Mouse (Mus musculus) forebrain, embryonic 16.5 days (tissue): ENCODE data around the gene Ccdc191. TPM values are rescaled to one million over a fixed set of nuclear protein-coding genes. Genes with fewer than 3 reads are reported as not detected.
A peak's percentile ranks its signal among the peaks of the same experiment; 100 is the strongest.

ENCODE experiments used
- ATAC-seq: fragments of 200-750 bp; cut with Nextera tagmentation; 2 replicates; pipeline ENCODE4 v1.8.0; 2017; ENCODE audit warnings: mild to moderate bottlenecking, moderate library complexity
- H3K27ac ChIP-seq: fragments of 300-500 bp; sonication (generic); 2 replicates; pipeline ENCODE4 v1.5.1; 2014; ENCODE audit warnings: low read length, control low read depth
- H3K27me3 ChIP-seq: fragments of 300-500 bp; sonication (generic); replicated peaks from 2 replicates; pipeline ENCODE4 v1.6.1; 2014; ENCODE audit warnings: low read length; ENCODE audit not compliant: control insufficient read depth, insufficient read depth
- H3K36me3 ChIP-seq: fragments of 300-500 bp; sonication (generic); 2 replicates; pipeline ENCODE4 v1.6.1; 2014; ENCODE audit not compliant: control insufficient read depth, insufficient read depth
- H3K4me1 ChIP-seq: fragments of 300-500 bp; sonication (generic); replicated peaks from 2 replicates; pipeline ENCODE4 v1.6.1; 2014; ENCODE audit warnings: low read length; ENCODE audit not compliant: control insufficient read depth, insufficient read depth
- H3K4me2 ChIP-seq: fragments of 300-500 bp; sonication (generic); 2 replicates; pipeline ENCODE4 v1.6.1; 2014; ENCODE audit warnings: mild to moderate bottlenecking, low read length, control low read depth
- H3K4me3 ChIP-seq: fragments of 300-500 bp; sonication (generic); replicated peaks from 2 replicates; pipeline ENCODE4 v1.5.1; 2014; ENCODE audit warnings: mild to moderate bottlenecking, low read length, control low read depth
- H3K9ac ChIP-seq: fragments of 300-500 bp; sonication (generic); replicated peaks from 2 replicates; pipeline ENCODE4 v1.6.1; 2014; ENCODE audit warnings: low read depth, low read length, control low read depth
- H3K9me3 ChIP-seq: fragments of 300-500 bp; sonication (generic); 2 replicates; pipeline ENCODE4 v1.6.1; 2016; ENCODE audit warnings: low read length; ENCODE audit not compliant: control insufficient read depth
- WGBS: fragments of 180-500 bp; shearing (Covaris S2); extraction: QIAGEN DNeasy Blood & Tissue Kit; methylation state at CpG from one replicate; pipeline ENCODE4 v1.1.7; 2014; 5-methylcytosine and 5-hydroxymethylcytosine counted together
- polyA plus RNA-seq: library from polyadenylated mRNA; unstranded; fragments of >200 nt; fragmentation: Nextera tagmentation; extraction: Ambion mirVana; gene quantifications from 2 replicates; pipeline ENCODE4 v1.2.1, GENCODE M21; 2015

Gene Ccdc191
- 8.3 and 9.3 TPM in 2 replicates for polyA plus RNA-seq

DNA sequence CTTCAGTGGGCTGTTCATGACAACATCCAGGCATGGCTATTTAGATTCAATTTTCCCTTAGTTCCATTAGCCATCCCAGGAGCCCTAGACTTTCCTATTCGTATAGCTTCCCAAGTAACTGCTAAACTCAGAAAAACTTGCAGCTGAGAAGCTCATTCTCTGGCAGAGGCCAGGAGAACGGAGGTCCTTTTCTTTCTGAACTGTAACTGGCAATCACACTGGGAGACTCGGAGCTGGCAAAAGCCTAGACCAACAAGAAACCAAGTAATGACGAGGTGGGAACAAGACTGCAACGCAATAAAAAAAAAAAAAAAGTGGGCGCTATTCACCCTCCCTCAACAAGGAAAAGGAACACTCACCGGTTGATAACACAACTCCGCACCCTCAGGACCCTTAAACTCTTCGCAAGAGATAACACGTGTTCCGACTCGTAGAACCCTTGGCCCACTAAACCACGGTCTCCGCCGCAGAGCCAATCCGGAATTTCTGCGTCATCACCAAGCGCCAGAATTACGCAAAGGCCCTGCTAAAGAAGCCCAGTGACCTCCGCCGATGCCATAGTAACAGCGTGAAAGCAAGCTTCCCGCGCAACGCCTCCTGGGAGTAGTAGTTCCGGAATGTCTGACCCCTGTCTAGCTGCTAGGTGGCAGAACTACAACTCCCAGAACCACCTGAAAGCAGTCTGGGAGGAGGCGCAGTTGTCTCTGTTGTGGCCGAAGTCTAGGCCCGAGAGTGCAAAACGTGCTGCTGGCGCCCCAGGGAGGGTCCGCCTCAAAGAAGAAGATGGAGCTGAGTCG lies at the start of gene Ccdc191:
Ccdc191 (plus strand) TSS at position 593 of the 797 bp plus-strand sequence.
- Histone ChIP-seq H3K4me2 (peak within 1 kb of the TSS; percentile 92), H3K36me3 (no peaks in the 10 kb centered on the region), H3K4me3 (peak within 1 kb of the TSS; percentile 53), H3K9me3 (no peaks in the 10 kb centered on the region), H3K27ac (peak within 1 kb of the TSS; percentile 54), H3K27me3 (no peaks in the 10 kb centered on the region), H3K4me1 (peaks cover 7% of the 10 kb centered on the region), H3K9ac (peak within 1 kb of the TSS; percentile 74)
- WGBS, result under 1% methylated on average over 32 of the region's 33 CpGs
- ATAC-seq, result peak; percentile 100

DNA sequence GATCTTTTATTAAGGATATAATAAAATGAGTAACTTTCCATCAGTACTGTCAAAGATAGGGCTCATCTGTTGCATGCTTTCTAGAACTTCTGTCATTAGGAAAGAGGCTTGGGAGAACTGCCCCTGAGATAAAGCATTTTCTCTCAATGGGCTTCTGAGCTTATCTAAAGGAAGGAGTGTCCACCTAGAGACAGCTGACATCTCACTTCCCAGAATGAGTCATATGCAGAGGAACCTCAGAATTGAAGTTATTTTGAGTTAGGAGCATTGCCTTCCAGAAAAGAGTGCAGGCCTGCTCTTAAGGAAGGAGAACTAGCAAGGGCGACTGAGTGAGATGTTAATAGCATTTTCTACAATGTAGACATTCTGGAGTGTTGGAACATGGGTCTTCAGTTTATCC lies 48.4 kb upstream of the Ccdc191 start:
- WGBS, result 93% methylated on average over 1 of the region's 1 CpGs
- Histone ChIP-seq H3K4me2 (no peak overlapping the region), H3K9ac (no peak overlapping the region), H3K9me3 (no peaks in the 10 kb centered on the region), H3K4me3 (no peak overlapping the region), H3K27ac (no peak overlapping the region), H3K27me3 (no peaks in the 10 kb centered on the region), H3K36me3 (no peaks in the 10 kb centered on the region), H3K4me1 (no peaks in the 10 kb centered on the region)
- no peak for ATAC-seq

DNA sequence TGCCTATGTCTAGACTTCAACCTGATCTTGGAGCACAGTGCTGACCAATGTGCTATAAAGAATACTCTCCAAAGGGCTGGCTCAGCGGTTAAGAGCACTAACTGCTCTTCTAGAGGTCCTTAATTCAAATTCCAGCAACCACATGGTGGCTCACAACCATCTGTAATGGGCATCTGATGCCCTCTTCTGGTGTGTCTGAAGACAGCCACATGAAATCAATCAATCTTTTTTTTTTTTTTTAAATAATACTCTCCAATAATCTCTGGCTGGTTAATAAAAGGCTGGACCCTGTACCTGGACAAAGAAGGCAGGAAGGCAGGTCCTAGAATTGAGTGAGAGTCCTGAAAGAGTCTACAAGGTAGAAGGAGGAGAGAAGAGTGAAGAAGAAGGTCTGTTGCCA lies 39.8 kb upstream of the Ccdc191 start:
- no peak overlapping the region for H3K4me3 ChIP-seq
- no peak overlapping the region for H3K9ac ChIP-seq
- H3K27me3 ChIP-seq, result no peaks in the 10 kb centered on the region
- no peak overlapping the region for H3K4me2 ChIP-seq
- 68% methylated on average over 1 of the region's 1 CpGs for WGBS
- no peak overlapping the region for H3K27ac ChIP-seq
- no peak for ATAC-seq
- H3K36me3 ChIP-seq, result no peaks in the 10 kb centered on the region
- no peaks in the 10 kb centered on the region for H3K9me3 ChIP-seq
- H3K4me1 ChIP-seq, result no peaks in the 10 kb centered on the region

DNA sequence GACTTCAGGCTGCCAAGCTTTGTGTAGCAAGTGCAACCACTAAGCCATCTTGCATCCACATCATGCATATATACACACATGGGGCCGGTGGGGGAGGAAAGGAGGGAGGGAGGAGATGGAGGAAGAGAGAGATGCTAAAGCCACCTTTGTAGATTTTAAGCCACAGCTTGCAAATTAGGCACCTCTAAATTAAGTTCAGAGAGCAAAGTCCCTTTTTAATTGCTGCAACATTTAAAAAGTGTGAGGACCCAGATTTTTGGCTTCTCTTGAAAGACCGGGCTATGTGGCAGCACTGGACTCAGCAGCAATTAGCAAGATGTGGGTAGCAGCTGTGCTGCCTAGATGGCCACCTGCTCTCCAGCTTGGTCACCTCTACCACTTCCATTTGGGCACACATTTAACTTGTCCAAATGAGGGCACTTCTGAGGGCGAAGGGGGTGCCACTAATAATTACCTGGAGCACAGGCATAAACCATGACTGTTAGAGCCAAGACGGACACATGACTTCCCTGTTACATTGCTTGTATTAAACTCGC lies 30.6 kb upstream of the Ccdc191 start:
- Histone ChIP-seq H3K4me3 (no peak overlapping the region), H3K4me2 (no peak overlapping the region), H3K9ac (no peak overlapping the region), H3K36me3 (peaks cover 8% of the 10 kb centered on the region), H3K27me3 (no peaks in the 10 kb centered on the region), H3K9me3 (no peaks in the 10 kb centered on the region), H3K27ac (no peak overlapping the region), H3K4me1 (no peaks in the 10 kb centered on the region)
- peak; percentile 61; the same call in 1 of the 2 replicates for ATAC-seq
- 72% methylated on average over 5 of the region's 5 CpGs for WGBS

DNA sequence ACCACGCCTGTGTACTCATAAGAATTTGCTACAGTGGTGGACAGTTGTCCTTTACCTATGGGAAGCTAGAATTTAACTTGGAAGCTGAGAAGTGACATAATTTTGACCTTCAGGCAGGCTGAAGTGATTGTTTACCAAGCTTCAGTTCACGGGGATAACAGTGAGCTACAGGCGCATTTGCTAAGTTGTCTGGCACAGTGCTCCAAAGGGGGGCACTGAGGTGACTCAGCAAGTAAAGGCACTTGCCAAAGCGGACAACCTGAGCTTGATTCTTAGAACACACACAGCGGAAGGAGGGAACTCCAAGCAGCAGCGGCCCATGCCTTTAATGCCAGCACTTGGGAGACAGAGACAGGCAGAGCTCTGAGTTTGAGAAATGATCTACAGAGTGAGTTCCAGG lies 29.0 kb upstream of the Ccdc191 start:
- Histone ChIP-seq H3K36me3 (peaks cover 8% of the 10 kb centered on the region), H3K4me3 (no peak overlapping the region), H3K4me2 (no peak overlapping the region), H3K27me3 (no peaks in the 10 kb centered on the region), H3K9ac (no peak overlapping the region), H3K4me1 (no peaks in the 10 kb centered on the region), H3K27ac (no peak overlapping the region), H3K9me3 (no peaks in the 10 kb centered on the region)
- ATAC-seq, result no peak
- WGBS, result 86% methylated on average over 6 of the region's 6 CpGs

DNA sequence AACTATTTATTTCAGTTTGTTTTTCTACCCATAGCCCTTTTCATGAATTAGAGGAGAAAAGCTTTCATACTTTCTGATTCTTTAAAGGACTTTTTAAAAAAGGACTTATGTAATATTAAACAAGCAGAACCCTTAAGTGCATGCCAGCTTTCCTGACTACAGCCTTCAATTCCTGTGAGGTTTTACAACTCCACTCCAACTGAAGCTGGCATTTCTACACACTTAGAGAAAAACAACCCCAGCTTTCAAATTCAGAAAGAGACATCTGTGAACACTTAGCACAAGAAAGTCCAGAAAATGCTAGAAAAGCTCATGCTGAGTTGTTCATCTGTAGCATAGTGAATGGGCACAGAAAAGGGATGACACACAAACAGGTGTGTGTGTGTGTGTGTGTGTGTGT lies 19.8 kb upstream of the Ccdc191 start:
- H3K4me1 ChIP-seq, result no peaks in the 10 kb centered on the region
- H3K4me3 ChIP-seq, result no peak overlapping the region
- no peak overlapping the region for H3K4me2 ChIP-seq
- no peak overlapping the region for H3K27ac ChIP-seq
- H3K27me3 ChIP-seq, result no peaks in the 10 kb centered on the region
- no peak overlapping the region for H3K9ac ChIP-seq
- H3K36me3 ChIP-seq, result peaks cover 13% of the 10 kb centered on the region
- no peak for ATAC-seq
- no peaks in the 10 kb centered on the region for H3K9me3 ChIP-seq

DNA sequence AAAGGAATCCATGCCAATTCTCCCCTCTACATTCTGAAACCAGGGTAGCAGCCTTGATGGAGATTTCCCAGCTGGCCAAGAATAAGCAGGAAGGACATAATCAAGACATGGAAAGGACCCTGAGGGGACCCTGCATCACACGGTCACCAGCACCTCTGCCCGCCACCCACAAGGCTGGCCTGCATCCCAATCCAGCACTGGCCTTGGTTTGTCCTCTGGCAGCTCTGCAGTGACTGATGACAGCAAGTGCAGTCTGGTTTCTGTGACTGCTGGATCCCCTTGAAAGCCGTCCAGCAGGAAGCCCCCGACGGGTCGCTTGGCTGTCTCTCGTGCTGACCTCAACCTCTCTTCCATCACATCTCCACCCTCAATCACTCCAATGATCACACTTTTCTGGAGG lies 18.2 kb upstream of the Ccdc191 start:
- peaks cover 19% of the 10 kb centered on the region for H3K36me3 ChIP-seq
- no peak overlapping the region for H3K9ac ChIP-seq
- H3K27ac ChIP-seq, result no peak overlapping the region
- ATAC-seq, result no peak
- no peak overlapping the region for H3K4me2 ChIP-seq
- 97% methylated on average over 7 of the region's 7 CpGs for WGBS
- no peaks in the 10 kb centered on the region for H3K9me3 ChIP-seq
- H3K27me3 ChIP-seq, result no peaks in the 10 kb centered on the region
- H3K4me1 ChIP-seq, result no peaks in the 10 kb centered on the region
- no peak overlapping the region for H3K4me3 ChIP-seq

DNA sequence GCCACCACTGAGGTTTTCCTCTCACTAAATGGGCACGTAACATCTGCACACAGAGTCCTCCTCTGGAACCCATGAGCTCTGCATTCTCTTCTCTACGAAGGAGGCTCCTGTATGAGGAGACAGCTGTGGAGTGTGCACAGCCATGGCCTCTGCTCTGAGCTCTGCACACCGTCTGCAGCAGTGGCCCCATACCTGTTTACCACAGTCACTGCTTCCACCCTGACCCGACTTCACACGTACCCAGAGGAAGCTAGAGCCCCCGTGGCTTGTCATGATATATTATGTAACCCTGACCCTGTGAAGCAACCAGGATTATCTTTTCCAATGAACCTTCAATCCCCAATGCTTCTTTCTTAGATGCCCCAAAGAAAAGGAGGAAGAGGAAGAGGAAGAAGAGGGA lies 9.8 kb upstream of the Ccdc191 start:
- H3K9ac ChIP-seq, result no peak overlapping the region
- no peak overlapping the region for H3K27ac ChIP-seq
- no peak overlapping the region for H3K4me3 ChIP-seq
- no peaks in the 10 kb centered on the region for H3K4me1 ChIP-seq
- no peak for ATAC-seq
- no peaks in the 10 kb centered on the region for H3K9me3 ChIP-seq
- whole genome bisulfite sequencing, result 93% methylated on average over 6 of the region's 6 CpGs
- H3K36me3 ChIP-seq, result peaks cover 14% of the 10 kb centered on the region; the same call in 1 of the 2 replicates
- H3K27me3 ChIP-seq, result no peaks in the 10 kb centered on the region
- H3K4me2 ChIP-seq, result no peak overlapping the region

DNA sequence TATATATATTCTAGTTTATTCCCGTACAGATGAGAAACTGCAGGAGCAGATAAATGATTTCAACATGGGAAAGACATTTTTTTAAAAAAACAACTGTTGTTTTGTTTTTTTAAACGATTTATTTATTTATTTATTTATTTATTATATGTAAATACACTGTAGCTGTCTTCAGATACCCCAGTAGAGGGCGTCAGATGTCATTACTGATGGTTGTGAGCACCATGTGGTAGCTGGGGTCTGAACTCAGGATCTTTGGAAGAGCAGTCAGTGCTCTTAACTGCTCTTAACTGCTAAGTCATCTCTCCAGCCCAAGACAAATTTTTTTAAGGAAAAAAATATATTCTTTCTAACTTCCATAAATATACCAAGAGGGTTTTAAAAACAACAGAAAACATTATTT lies 8.0 kb upstream of the Ccdc191 start:
- WGBS, result 58% methylated on average over 3 of the region's 3 CpGs
- Histone ChIP-seq H3K4me3 (no peak overlapping the region), H3K9ac (no peak overlapping the region), H3K4me1 (no peaks in the 10 kb centered on the region), H3K4me2 (no peak overlapping the region), H3K9me3 (no peaks in the 10 kb centered on the region), H3K27me3 (no peaks in the 10 kb centered on the region), H3K27ac (no peak overlapping the region), H3K36me3 (peaks cover 7% of the 10 kb centered on the region; the same call in 1 of the 2 replicates)
- ATAC-seq, result no peak
